Mouse (Mus musculus): ENCODE results near the gene Tbk1. TPM values are rescaled to one million over a fixed set of nuclear protein-coding genes. Genes with fewer than 3 reads are reported as not detected.
A peak's percentile ranks its signal among the peaks of the same experiment; 100 is the strongest.

Gene Tbk1
- polyA plus RNA-seq, 1 experiment from 2014 or later: 31.1 TPM

GRCm38 (mm10) chr10:121615146-121615870 is 28.7 kb upstream of the Tbk1 start:
- 94% methylated on average over 13 of the region's 13 CpGs for WGBS

GRCm38 (mm10) chr10:121613570-121613969 is 27.0 kb upstream of the Tbk1 start:
- no peaks in the 10 kb centered on the region for H3K27me3 ChIP-seq
- H3K4me1 ChIP-seq: no peaks in the 10 kb centered on the region
- H3K4me2 ChIP-seq: no peak overlapping the region
- H3K9me3 ChIP-seq: no peaks in the 10 kb centered on the region
- H3K9ac ChIP-seq: no peak overlapping the region
- H3K27ac ChIP-seq: no peak overlapping the region
- no peak for ATAC-seq (ENCODE audit: insufficient number of reproducible peaks, low FRiP score, low TSS enrichment, low read depth)
- H3K4me3 ChIP-seq: no peak overlapping the region
- WGBS: 83% methylated on average over 13 of the region's 13 CpGs
- H3K36me3 ChIP-seq: peaks cover 90% of the 10 kb centered on the region

More at GRCm38 (mm10) chr10:121615146-121615870, 28.7 kb upstream of the Tbk1 start:
- no peak overlapping the region for H3K4me3 ChIP-seq
- H3K9ac ChIP-seq: no peak overlapping the region
- H3K36me3 ChIP-seq: peaks cover 90% of the 10 kb centered on the region
- H3K4me1 ChIP-seq: no peaks in the 10 kb centered on the region
- no peaks in the 10 kb centered on the region for H3K9me3 ChIP-seq
- H3K27me3 ChIP-seq: no peaks in the 10 kb centered on the region
- H3K4me2 ChIP-seq: no peak overlapping the region
- ATAC-seq (ENCODE audit: insufficient number of reproducible peaks, low FRiP score, low TSS enrichment, low read depth): no peak
- no peak overlapping the region for H3K27ac ChIP-seq

GRCm38 (mm10) chr10:121612448-121612847 is 25.9 kb upstream of the Tbk1 start:
- no peak for ATAC-seq (ENCODE audit: insufficient number of reproducible peaks, low FRiP score, low TSS enrichment, low read depth)
- Histone ChIP-seq H3K27me3 (no peaks in the 10 kb centered on the region), H3K36me3 (peaks cover 89% of the 10 kb centered on the region), H3K27ac (no peak overlapping the region), H3K4me1 (no peaks in the 10 kb centered on the region), H3K4me2 (no peak overlapping the region), H3K4me3 (no peak overlapping the region), H3K9me3 (no peaks in the 10 kb centered on the region), H3K9ac (no peak overlapping the region)
- WGBS: 88% methylated on average over 6 of the region's 6 CpGs

GRCm38 (mm10) chr10:121611587-121611986 is 25.0 kb upstream of the Tbk1 start:
- H3K4me2 ChIP-seq: no peak overlapping the region
- H3K27ac ChIP-seq: no peak overlapping the region
- H3K9ac ChIP-seq: no peak overlapping the region
- H3K27me3 ChIP-seq: no peaks in the 10 kb centered on the region
- H3K9me3 ChIP-seq: no peaks in the 10 kb centered on the region
- no peaks in the 10 kb centered on the region for H3K4me1 ChIP-seq
- peaks cover 89% of the 10 kb centered on the region for H3K36me3 ChIP-seq
- WGBS: 81% methylated on average over 10 of the region's 10 CpGs
- H3K4me3 ChIP-seq: no peak overlapping the region
- ATAC-seq (ENCODE audit: insufficient number of reproducible peaks, low FRiP score, low TSS enrichment, low read depth): no peak

- Histone ChIP-seq H3K36me3 (peaks cover 91% of the 10 kb centered on the region), H3K4me2 (no peak overlapping the region), H3K9me3 (no peaks in the 10 kb centered on the region), H3K27me3 (no peaks in the 10 kb centered on the region), H3K9ac (no peak overlapping the region), H3K4me1 (no peaks in the 10 kb centered on the region), H3K27ac (no peak overlapping the region), H3K4me3 (no peak overlapping the region)
- no peak for ATAC-seq (ENCODE audit: insufficient number of reproducible peaks, low FRiP score, low TSS enrichment, low read depth)
- WGBS: 87% methylated on average over 10 of the region's 10 CpGs
Measured at GRCm38 (mm10) chr10:121608177-121608576, 21.6 kb upstream of the Tbk1 start.

- Histone ChIP-seq H3K4me3 (no peak overlapping the region), H3K9ac (no peak overlapping the region), H3K27me3 (no peaks in the 10 kb centered on the region), H3K36me3 (peaks cover 96% of the 10 kb centered on the region), H3K27ac (no peak overlapping the region), H3K4me2 (no peak overlapping the region), H3K9me3 (no peaks in the 10 kb centered on the region), H3K4me1 (no peaks in the 10 kb centered on the region)
- WGBS: 93% methylated on average over 13 of the region's 13 CpGs
- no peak for ATAC-seq (ENCODE audit: insufficient number of reproducible peaks, low FRiP score, low TSS enrichment, low read depth)
Measured at GRCm38 (mm10) chr10:121604632-121605344, 18.2 kb upstream of the Tbk1 start.

- H3K4me1 ChIP-seq: no peaks in the 10 kb centered on the region
Measured at GRCm38 (mm10) chr10:121603556-121603955, 17.0 kb upstream of the Tbk1 start.

GRCm38 (mm10) chr10:121601272-121601671 is 14.7 kb upstream of the Tbk1 start:
- Histone ChIP-seq H3K4me1 (no peaks in the 10 kb centered on the region), H3K27me3 (no peaks in the 10 kb centered on the region), H3K4me2 (no peak overlapping the region), H3K4me3 (no peak overlapping the region), H3K9ac (no peak overlapping the region), H3K27ac (no peak overlapping the region), H3K9me3 (no peaks in the 10 kb centered on the region), H3K36me3 (peaks cover 97% of the 10 kb centered on the region)
- no peak for ATAC-seq (ENCODE audit: insufficient number of reproducible peaks, low FRiP score, low TSS enrichment, low read depth)
- WGBS: 64% methylated on average over 6 of the region's 6 CpGs

More at GRCm38 (mm10) chr10:121603556-121603955, 17.0 kb upstream of the Tbk1 start:
- WGBS: 81% methylated on average over 4 of the region's 4 CpGs
- Histone ChIP-seq H3K9me3 (no peaks in the 10 kb centered on the region), H3K27me3 (no peaks in the 10 kb centered on the region), H3K4me2 (no peak overlapping the region), H3K9ac (no peak overlapping the region), H3K36me3 (peaks cover 99% of the 10 kb centered on the region), H3K4me3 (no peak overlapping the region), H3K27ac (no peak overlapping the region)
- no peak for ATAC-seq (ENCODE audit: insufficient number of reproducible peaks, low FRiP score, low TSS enrichment, low read depth)

GRCm38 (mm10) chr10:121596580-121596979 is 10.0 kb upstream of the Tbk1 start:
- Histone ChIP-seq H3K36me3 (peaks cover 86% of the 10 kb centered on the region), H3K4me1 (no peaks in the 10 kb centered on the region), H3K4me3 (no peak overlapping the region), H3K9ac (no peak overlapping the region), H3K4me2 (no peak overlapping the region), H3K9me3 (no peaks in the 10 kb centered on the region), H3K27ac (no peak overlapping the region), H3K27me3 (no peaks in the 10 kb centered on the region)
- ATAC-seq (ENCODE audit: insufficient number of reproducible peaks, low FRiP score, low TSS enrichment, low read depth): no peak
- WGBS: 84% methylated on average over 9 of the region's 9 CpGs

GRCm38 (mm10) chr10:121591106-121591505 is 4.5 kb upstream of the Tbk1 start:
- H3K27ac ChIP-seq: no peak overlapping the region
- no peaks in the 10 kb centered on the region for H3K9me3 ChIP-seq
- H3K27me3 ChIP-seq: no peaks in the 10 kb centered on the region
- WGBS: 84% methylated on average over 14 of the region's 14 CpGs
- H3K4me2 ChIP-seq: no peak overlapping the region
- 0 out of 2 replicates have a peak, but pooled peaks cover 2% of the 10 kb centered on the region for H3K4me1 ChIP-seq
- ATAC-seq (ENCODE audit: insufficient number of reproducible peaks, low FRiP score, low TSS enrichment, low read depth): no peak
- H3K36me3 ChIP-seq: peaks cover 54% of the 10 kb centered on the region
- H3K9ac ChIP-seq: no peak overlapping the region
- no peak overlapping the region for H3K4me3 ChIP-seq

GRCm38 (mm10) chr10:121587371-121587840 is 819 bp upstream of the Tbk1 start:
- peaks cover 44% of the 10 kb centered on the region for H3K36me3 ChIP-seq
- H3K27me3 ChIP-seq: no peaks in the 10 kb centered on the region
- no peaks in the 10 kb centered on the region for H3K9me3 ChIP-seq
- 56% methylated on average over 6 of the region's 6 CpGs for WGBS
- H3K4me2 ChIP-seq: peak overlapping the region; percentile 63
- H3K4me1 ChIP-seq: peaks cover 11% of the 10 kb centered on the region; the same call in 1 of the 2 replicates
- H3K4me3 ChIP-seq: peak overlapping the region; percentile 85
- no peak for ATAC-seq (ENCODE audit: insufficient number of reproducible peaks, low FRiP score, low TSS enrichment, low read depth)
- H3K9ac ChIP-seq: peak overlapping the region; percentile 87; the same call in 1 of the 2 replicates
- H3K27ac ChIP-seq: peak overlapping the region; percentile 82; the same call in 1 of the 2 replicates
